Mouse (Mus musculus) forebrain, embryonic 14.5 days (tissue): ENCODE results near the gene Kdm4b. TPM values are rescaled to one million over a fixed set of nuclear protein-coding genes. Genes with fewer than 3 reads are reported as not detected.

Experiments used
- ATAC-seq: fragments of 200-750 bp; cut with Nextera tagmentation; 2 replicates; pipeline ENCODE4 v1.8.0; 2017; ENCODE audit warnings: mild to moderate bottlenecking, moderate library complexity
- DNase-seq: peaks from one replicate; pipeline ENCODE4 v3.0.0-alpha.2; 2015; ENCODE audit warnings: low spot score
- H3K27ac ChIP-seq: fragments of 300-500 bp; sonication (generic); 2 replicates; pipeline ENCODE4 v1.5.1; 2014; ENCODE audit warnings: low read depth, mild to moderate bottlenecking, control low read depth, low read length, moderate library complexity
- H3K27me3 ChIP-seq: fragments of 300-500 bp; sonication (generic); replicated peaks from 2 replicates; pipeline ENCODE4 v1.6.1; 2014; ENCODE audit warnings: low read length, control low read depth, mixed read lengths; ENCODE audit not compliant: control insufficient read depth, insufficient read depth
- H3K36me3 ChIP-seq: fragments of 300-500 bp; sonication (generic); 2 replicates; pipeline ENCODE4 v1.6.1; 2014; ENCODE audit warnings: low read length, control low read depth; ENCODE audit not compliant: control insufficient read depth, insufficient read depth
- H3K4me1 ChIP-seq: fragments of 300-500 bp; sonication (generic); 2 replicates; pipeline ENCODE4 v1.6.1; 2014; ENCODE audit warnings: antibody characterized with exemption, low read length, control low read depth; ENCODE audit not compliant: control insufficient read depth, insufficient read depth
- H3K4me2 ChIP-seq: fragments of 300-500 bp; sonication (generic); 2 replicates; pipeline ENCODE4 v1.6.1; 2014; ENCODE audit warnings: mild to moderate bottlenecking, control low read depth, low read length
- H3K4me3 ChIP-seq: fragments of 300-500 bp; sonication (generic); 2 replicates; pipeline ENCODE4 v1.5.1; 2014; ENCODE audit warnings: low read depth, low read length, control low read depth
- H3K9ac ChIP-seq: fragments of 300-500 bp; sonication (generic); 2 replicates; pipeline ENCODE4 v1.6.1; 2014; ENCODE audit warnings: mild to moderate bottlenecking, low read length, control low read depth, moderate library complexity
- H3K9me3 ChIP-seq: fragments of 300-500 bp; sonication (generic); replicated peaks from 2 replicates; pipeline ENCODE4 v1.6.1; 2016; ENCODE audit warnings: low read length, control low read depth, mixed read lengths; ENCODE audit not compliant: control insufficient read depth
- WGBS: fragments of 180-500 bp; shearing (Covaris S2); extraction: QIAGEN DNeasy Blood & Tissue Kit; methylation state at CpG from one replicate; pipeline ENCODE4 v1.1.7; 2014; 5-methylcytosine and 5-hydroxymethylcytosine counted together
- polyA plus RNA-seq: library from polyadenylated mRNA; unstranded; fragments of >200 nt; fragmentation: Nextera tagmentation; extraction: Ambion mirVana; gene quantifications from 2 replicates; pipeline ENCODE4 v1.2.1, GENCODE M21; 2014

Gene Kdm4b
- polyA plus RNA-seq, 1 experiment from 2014 or later: 41.7 TPM

DNA sequence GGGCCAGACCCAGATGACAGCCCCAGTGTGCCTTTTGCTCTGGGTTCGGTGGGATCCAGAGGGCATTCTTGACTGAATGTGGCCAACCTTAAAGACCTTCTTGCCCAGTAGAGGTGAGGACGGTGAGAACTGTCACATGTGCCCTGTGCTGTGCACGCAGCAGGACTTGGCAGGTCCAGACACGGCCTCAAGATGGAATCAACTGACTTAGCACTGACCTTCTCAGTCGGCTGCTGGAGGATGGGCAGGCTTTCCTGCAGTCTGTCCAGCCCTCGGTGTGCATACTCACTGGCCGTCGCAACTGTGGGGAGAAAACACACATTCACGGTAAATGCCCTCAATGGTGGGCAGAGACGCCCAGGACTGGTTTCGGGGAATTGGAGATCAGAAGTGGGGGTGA lies 39.9 kb upstream of the Kdm4b start:
- Histone ChIP-seq H3K36me3 (no peaks in the 10 kb centered on the region), H3K4me1 (peaks cover 10% of the 10 kb centered on the region), H3K27me3 (no peaks in the 10 kb centered on the region), H3K4me3 (no peak overlapping the region), H3K9ac (no peak overlapping the region), H3K27ac (no peak overlapping the region), H3K9me3 (no peaks in the 10 kb centered on the region), H3K4me2 (no peak overlapping the region)
- no peak for DNase-seq
- no peak for ATAC-seq
- 95% methylated on average over 11 of the region's 11 CpGs for WGBS

DNA sequence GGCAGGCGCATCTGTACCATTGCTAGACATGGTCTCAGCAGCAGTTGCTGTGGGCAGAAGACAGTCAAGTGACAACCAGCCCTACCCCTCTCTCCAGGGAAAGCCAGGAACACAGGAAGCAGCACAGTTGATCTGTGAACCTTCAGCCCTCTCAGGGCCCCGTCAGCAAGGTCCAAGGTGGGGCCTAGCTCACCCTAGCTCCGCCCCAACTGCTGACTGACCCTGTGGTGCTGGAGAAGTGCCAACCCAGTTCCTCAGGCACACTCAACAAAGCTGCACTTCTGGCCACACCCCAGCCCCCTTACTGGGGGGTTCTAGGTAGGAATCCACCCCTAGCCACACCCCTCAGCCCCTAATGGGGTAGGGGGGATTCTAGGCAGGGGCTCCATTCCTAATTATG lies 38.0 kb upstream of the Kdm4b start:
- Histone ChIP-seq H3K4me3 (no peak overlapping the region), H3K4me1 (peaks cover 15% of the 10 kb centered on the region), H3K27me3 (no peaks in the 10 kb centered on the region), H3K36me3 (no peaks in the 10 kb centered on the region), H3K27ac (no peak overlapping the region), H3K4me2 (no peak overlapping the region), H3K9me3 (no peaks in the 10 kb centered on the region), H3K9ac (no peak overlapping the region)
- WGBS: 59% methylated on average over 3 of the region's 3 CpGs
- ATAC-seq (no peak), DNase-seq (no peak)

DNA sequence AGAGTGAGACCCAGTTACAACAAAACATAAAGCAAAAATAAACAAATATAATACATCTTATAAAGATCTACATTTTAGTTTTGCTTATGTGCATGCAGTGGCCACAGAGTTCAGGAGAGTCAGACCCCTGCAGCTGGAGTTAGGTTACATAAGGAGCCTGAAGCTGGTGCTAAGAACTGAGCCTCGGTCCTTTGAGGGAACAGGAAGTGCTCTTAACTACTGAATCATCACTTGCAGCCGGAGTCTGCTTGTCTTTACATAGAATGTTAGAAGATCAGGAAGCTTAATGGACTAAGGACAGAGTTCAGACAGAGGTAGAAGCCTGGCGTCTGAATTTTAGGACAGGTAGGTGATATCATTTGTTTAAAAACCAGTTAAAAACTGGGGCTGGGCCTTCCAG lies 37.0 kb upstream of the Kdm4b start:
- Histone ChIP-seq H3K27ac (peak overlapping the region; percentile 58; the same call in 1 of the 2 replicates), H3K9me3 (no peaks in the 10 kb centered on the region), H3K9ac (0 out of 2 replicates have a peak overlapping the region, but pooled peaks have one; percentile 36), H3K36me3 (no peaks in the 10 kb centered on the region), H3K4me3 (no peak overlapping the region), H3K4me2 (peak overlapping the region; percentile 49), H3K27me3 (no peaks in the 10 kb centered on the region), H3K4me1 (peaks cover 15% of the 10 kb centered on the region)
- no peak for DNase-seq
- no peak for ATAC-seq
- 46% methylated on average over 3 of the region's 3 CpGs for WGBS

DNA sequence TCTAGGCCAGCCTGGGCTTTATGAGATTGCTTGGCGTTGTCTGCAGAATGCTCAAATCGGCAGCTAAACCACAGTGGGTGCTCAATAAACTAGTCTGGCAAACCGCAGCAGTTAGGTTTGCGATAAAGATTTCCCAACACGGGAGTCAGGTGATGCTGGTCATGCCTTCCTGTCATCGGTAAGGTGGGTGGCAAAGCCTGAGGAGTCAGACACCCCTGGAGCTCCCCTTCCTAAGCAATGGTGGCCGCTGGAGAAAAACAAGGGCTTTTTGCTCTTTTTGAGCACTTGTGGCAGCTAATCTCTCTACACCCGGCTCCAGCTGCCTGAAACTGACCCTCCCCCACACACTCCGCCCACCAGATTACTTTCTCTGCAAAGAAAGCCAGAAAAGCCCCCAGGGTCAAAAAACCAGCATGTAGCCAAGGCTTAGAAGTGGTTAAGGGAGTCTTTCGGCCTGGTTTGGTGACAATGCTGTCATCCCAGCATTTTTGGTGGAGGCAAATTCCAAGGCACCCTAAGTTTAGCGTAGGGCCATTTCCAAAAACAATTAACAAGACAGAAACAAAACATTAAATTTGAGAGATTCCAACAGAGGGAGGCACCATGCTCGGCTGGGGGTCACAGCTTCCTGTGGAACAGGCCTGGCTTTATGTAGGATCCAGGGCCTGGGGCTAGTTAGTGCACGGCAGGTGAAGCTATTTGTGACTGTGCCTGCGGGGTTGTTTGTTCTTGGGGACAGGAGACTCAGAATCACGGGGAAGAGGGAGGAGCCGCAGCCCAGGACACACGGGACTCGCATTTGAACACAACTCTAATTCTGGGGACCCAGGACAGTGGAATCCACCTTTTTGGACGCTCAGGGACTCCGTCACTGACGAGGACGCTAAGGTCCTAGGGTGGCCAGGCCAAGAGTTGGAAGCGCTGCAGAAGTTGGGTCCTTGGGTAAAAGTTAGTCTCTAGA lies 36.2 kb upstream of the Kdm4b start:
- Histone ChIP-seq H3K4me1 (peaks cover 15% of the 10 kb centered on the region), H3K4me2 (peak overlapping the region; percentile 49), H3K27me3 (no peaks in the 10 kb centered on the region), H3K9me3 (no peaks in the 10 kb centered on the region), H3K36me3 (no peaks in the 10 kb centered on the region), H3K9ac (peak overlapping the region; percentile 36), H3K27ac (peak overlapping the region; percentile 58), H3K4me3 (peak overlapping the region; percentile 29)
- ATAC-seq: no peak
- WGBS: 3% methylated on average over 23 of the region's 23 CpGs
- peak; percentile 46 for DNase-seq

DNA sequence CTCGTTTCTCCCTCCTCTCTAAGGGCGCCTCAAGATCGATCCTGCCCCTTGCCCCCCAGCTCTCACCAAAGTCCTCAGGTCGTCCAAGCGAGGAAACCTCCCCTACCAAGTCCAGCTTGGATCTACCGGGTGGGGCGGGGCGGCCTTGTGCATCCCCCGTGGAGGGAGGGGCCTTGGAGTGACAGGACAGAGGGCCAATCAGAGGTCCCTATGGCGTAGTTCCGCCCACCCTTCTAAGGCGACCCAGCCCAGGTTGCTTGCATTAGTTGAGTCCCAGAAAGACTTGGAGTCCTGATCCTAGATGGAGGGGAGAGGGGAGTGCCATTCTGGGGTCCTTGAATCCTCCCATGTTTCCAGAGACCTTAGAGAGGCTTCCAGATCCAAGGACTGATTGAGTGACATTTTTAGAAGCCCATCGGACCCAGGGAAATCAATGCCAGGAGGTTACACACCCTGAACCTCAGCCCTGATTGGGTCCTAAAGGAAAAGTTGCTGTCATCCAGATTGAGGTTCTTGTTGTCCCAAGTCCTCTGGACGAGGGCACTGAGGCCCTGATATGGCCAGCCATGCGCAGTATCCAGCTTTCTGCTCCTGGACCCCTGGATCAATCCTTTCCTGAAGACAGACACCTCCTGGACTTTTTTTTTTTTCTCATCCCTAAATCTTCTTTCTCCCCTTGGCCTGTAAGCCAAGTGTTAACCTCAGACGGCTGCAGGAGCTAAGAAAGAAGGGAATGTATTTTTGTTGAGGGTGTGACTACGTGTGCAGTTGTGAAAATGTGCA lies 35.3 kb upstream of the Kdm4b start:
- Histone ChIP-seq H3K9ac (peak overlapping the region; percentile 36; the same call in 1 of the 2 replicates), H3K4me1 (peaks cover 15% of the 10 kb centered on the region), H3K9me3 (no peaks in the 10 kb centered on the region), H3K4me2 (peak overlapping the region; percentile 49), H3K4me3 (peak overlapping the region; percentile 29), H3K36me3 (no peaks in the 10 kb centered on the region), H3K27ac (peak overlapping the region; percentile 58; the same call in 1 of the 2 replicates), H3K27me3 (no peaks in the 10 kb centered on the region)
- ATAC-seq (peak; percentile 81), DNase-seq (peak; percentile 82)
- 4% methylated on average over 17 of the region's 17 CpGs for WGBS

DNA sequence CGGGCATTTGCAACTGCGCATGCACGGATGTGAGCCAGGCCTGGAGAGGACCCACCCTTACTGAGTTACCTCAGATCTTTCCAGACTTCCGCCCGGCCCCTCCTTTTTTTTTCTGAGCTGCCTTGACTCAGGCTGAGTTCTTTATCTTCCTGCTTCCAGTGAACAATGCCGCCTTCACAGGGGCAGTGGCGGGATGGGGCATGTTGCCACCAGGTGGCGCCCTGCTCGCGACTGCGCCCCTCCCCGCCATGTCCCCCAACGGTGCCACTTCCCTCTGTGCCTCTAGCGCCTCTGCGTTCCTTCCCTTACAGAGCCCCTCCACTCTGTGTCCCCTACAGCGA lies 34.7 kb upstream of the Kdm4b start:
- H3K27me3 ChIP-seq: no peaks in the 10 kb centered on the region
- peak; percentile 89 for ATAC-seq
- DNase-seq: peak; percentile 91
- no peaks in the 10 kb centered on the region for H3K9me3 ChIP-seq
- H3K4me3 ChIP-seq: peak overlapping the region; percentile 16
- peak overlapping the region; percentile 55 for H3K9ac ChIP-seq
- peaks cover 15% of the 10 kb centered on the region for H3K4me1 ChIP-seq
- H3K4me2 ChIP-seq: peak overlapping the region; percentile 49
- under 1% methylated on average over 16 of the region's 16 CpGs for WGBS
- no peaks in the 10 kb centered on the region for H3K36me3 ChIP-seq
- peak overlapping the region; percentile 56; the same call in 1 of the 2 replicates for H3K27ac ChIP-seq

DNA sequence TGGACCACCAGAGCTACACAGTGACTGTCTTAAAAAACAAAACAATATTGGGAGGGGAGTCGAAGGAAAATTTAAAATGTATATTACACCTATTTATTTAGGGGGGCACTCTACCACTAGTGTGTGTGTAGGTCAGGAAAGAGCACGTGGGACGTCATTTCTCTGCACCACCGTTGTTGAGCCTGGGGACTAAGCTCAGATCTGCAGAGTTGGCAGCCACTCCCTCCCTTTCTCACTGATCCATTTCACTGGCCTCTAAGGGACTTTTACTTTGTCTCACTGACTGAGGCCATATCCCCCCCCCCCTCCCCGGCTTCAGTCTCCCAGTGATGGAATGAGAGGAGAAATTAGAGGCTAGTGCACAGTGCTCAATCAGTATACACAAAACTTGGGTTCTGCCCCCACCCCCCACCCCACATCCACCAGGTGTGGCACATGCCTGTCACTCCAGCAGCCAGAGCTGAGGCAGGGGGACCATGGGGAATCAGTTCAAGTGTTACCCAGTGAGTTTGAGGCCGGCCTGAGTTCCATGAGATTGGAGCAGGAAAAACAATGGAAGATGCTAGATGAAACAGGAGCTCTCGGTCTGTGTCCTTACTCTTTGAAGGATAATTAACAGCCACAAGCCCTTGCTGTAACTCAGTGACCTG lies 33.9 kb upstream of the Kdm4b start:
- H3K9me3 ChIP-seq: no peaks in the 10 kb centered on the region
- H3K4me2 ChIP-seq: no peak overlapping the region
- 51% methylated on average over 7 of the region's 7 CpGs for WGBS
- ATAC-seq: no peak
- H3K9ac ChIP-seq: no peak overlapping the region; the same call in 1 of the 2 replicates
- H3K4me3 ChIP-seq: no peak overlapping the region
- 0 out of 2 replicates have a peak overlapping the region, but pooled peaks have one; percentile 56 for H3K27ac ChIP-seq
- DNase-seq: no peak
- peaks cover 15% of the 10 kb centered on the region for H3K4me1 ChIP-seq
- no peaks in the 10 kb centered on the region for H3K27me3 ChIP-seq
- no peaks in the 10 kb centered on the region for H3K36me3 ChIP-seq

DNA sequence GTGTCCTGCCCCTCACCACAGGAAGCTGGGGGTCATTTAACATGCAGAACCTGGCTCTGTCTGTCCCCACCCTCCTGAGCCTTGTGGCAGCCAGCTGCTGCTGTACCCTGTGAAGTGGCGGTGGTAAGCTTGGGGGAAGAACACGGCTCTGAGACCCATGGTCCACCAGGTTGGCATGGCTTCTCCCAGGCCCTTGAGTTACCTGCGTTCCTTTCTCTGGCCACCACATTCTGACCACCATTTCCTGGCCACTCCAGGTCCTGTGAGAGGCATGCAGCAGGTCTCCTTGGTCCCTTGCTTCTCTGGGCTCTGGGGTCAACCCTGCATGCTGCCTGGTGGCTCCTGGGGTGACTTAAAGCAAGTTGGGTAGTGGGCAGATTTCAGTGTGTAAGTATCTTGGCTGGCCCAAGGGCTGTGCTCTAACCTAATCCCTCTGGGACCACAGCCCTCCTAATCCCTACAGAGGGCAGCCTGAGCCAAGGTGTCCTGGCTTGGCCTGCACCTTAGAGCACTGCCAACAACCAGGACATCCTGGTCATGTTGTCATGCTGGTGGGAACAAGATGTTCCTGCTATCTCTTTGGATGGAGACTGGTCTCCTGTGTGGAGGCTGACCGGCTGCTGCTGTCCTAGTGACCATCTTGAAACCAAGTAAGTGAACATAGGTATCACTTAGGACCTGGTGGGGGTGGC lies 33.2 kb upstream of the Kdm4b start, which contains the start of gene Plin3:
Plin3 (minus strand) TSS at position 343 of the 692 bp plus-strand sequence.
- no peak within 1 kb of the TSS for H3K27ac ChIP-seq
- ATAC-seq: no peak
- H3K36me3 ChIP-seq: no peaks in the 10 kb centered on the region
- H3K27me3 ChIP-seq: no peaks in the 10 kb centered on the region
- DNase-seq: no peak
- H3K4me2 ChIP-seq: no peak within 1 kb of the TSS
- WGBS: 80% methylated on average over 4 of the region's 4 CpGs
- no peak within 1 kb of the TSS for H3K4me3 ChIP-seq
- peaks cover 15% of the 10 kb centered on the region for H3K4me1 ChIP-seq
- H3K9me3 ChIP-seq: no peaks in the 10 kb centered on the region
- no peak within 1 kb of the TSS for H3K9ac ChIP-seq
